Mouse (Mus musculus) liver, adult (tissue): ENCODE measurements around the gene Cklf.
"Not testable (repeated sequence)": the region's sequence is repeated elsewhere in the genome, so short reads cannot be mapped to it uniquely, and the experiment has no call there.

Experiments used
- GATA4 ChIP-seq: IDR thresholded peaks from 2 replicates; pipeline ENCODE4 v1.6.1; 2014; ENCODE audit warnings: mild to moderate bottlenecking, low read length; ENCODE audit not compliant: insufficient replicate concordance

The Cklf gene

DNA sequence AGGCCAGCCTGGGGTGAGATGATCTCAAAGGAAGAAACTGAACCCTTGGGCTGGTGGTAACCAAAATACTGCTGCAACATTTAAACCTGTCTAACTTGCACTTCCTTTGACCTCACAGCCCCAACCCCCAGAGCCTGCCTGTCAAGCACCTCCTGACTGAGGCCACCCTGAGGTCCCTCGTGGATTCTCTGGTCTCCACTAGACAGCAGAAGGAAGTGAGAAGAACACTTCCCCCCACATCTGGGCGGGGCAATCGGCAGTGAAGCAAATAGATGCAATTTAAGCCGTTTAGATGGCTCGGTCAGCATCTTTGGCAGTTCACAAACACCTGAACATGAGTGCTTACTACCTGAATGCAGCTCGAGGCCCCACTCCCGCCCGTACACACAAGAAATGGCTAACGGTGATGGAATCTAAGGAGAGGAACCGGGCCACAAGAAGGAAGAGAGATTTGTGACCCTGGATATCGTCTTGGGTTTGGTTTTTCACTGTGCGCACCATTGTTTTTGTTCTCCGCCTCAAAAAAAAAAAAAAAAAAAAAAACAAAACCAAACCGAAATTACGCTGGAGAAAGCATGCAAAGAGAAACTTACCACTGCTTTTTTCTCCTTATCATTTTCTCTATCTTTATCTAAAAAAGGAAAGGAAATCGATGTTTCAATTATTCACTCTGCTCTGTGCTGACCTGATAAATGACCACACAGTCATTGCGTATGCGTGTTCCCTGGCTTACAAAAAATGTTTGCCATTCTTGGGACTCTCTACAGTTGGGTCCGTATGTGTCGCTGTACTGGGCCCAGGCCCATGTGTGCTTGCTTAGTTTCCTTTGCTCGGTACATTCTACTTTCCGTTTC is 3.4 kb upstream of the Cklf start:
- no peak for TF ChIP-seq GATA4

DNA sequence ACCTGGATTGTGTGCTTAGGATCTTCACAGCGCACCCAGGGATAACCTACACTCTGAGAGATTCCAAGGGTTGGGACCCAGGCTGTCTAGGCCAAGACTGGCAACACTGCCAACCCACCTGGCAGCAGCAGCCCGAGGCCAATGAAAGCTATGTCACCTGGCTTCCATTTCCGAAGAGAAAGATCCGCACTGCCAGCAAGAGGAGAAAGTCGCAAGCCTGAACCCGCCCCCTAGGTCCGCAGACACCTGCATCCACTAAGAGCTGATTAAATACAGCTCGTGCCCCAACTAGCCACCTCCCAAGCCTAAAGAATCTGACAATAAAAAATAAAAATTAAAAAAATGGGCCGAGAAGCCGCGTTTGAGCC is 2.8 kb upstream of the Cklf start:
- no peak for TF ChIP-seq GATA4

DNA sequence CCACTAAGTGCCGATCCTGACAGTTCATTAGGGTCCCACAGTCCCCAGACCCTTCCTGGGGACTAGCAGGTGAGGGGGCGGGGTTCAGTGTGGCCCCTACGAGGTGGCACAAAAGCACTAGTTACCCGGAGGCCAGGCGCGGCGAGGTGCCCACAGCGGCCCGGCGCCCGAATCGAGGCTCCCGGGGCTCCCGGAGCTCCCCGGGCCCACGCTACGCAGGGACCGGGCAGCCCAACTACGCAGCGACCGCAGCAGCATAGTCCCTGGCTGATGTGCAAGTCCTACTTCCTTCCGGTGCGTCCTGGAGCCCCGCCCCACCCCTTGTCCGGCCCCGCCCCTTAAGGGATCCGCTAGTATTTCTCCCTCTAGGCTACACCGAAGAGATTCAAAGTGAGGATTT is 2.4 kb upstream of the Cklf start, which contains the start of gene Tk2:
Gene Tk2, minus strand, starts transcription at position 283 of the 400 bp plus-strand sequence.
- TF ChIP-seq GATA4, result no peak

DNA sequence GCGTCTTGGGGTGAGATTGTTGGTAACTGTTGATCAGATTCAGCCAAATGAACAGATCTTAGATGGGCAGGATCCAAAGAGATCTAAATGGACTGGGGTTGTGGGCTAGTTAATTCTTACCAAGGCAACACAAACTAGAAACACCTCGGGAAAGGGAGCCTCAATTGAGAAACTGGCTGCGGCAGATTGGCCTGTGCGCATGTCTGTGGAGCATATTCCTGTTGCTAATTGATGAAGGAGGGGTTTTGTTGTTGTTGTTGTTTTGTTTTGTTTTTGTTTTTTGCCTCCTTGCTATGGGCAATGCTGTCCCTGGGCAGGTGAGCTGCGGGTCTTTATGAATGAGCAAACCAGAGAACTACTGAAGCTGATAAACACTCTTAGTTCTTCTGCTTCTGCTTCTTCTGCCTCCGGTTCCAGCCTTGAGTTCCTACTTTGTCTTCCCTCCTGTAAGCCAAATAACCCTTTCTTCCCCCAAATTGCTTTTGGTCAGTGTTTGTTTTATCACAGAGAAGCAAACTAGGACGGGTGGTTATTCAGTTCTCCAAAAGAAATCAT is 1.1 kb upstream of the Cklf start:
- no peak for TF ChIP-seq GATA4

DNA sequence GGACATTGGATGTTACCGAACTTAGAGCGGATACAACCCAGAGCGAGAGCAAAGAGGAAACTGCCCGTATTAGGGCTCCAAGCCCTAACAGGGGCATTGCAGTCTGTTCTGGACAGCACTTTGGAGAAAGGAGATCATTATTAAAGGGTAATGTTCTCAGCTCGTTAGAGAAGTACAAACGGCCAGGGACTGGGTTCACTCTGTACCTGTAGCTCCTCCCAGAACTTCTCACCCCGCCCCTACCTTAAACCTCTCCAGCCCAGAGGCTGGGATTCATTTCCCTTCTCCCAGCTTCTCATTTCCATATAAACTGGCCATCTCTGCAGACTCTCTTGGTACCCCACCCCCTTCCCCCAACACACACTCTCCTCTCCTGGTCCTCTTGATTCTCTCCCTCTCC is 800 bp downstream of the Cklf start:
- no peak for TF ChIP-seq GATA4

DNA sequence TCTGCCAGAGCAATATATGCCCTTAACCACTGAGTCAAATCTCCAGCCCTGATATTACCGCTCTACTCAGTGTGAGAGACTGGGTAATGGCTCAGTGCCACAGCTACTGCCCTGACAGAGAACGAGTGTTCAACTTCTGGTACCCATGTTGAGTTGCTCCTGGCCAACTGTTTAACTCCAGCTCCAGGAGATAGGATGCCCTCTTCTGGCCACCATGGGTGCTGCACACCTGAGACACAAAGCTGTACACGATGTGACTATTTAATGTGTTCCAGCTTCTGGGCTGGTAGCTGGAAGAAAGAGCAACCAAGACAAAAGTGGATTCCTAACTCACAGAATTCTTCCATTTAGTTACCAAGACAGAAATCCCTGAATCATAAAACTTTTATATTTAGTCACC is 2.4 kb downstream of the Cklf start:
- no peak for TF ChIP-seq GATA4

DNA sequence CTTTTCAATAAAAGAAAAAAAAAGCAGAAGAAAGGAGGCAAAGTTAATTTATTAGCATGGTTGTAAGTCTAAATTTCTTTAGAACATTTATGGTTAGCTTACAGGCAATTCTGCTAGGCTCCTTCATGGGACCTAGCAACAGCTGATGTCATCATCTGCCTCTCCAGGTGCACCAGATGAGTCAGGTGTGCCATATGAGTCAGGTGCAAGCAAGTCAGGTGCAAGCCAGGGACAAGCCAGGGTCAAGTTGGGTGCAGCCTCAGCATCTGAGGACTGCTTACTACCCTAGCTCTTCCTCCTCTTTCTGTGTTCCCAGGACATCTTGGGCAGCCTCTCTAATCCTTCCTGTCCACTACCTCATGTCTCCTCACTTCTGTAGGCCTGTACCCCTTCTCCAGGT is 17.7 kb downstream of the Cklf start:
- no peak for TF ChIP-seq GATA4

DNA sequence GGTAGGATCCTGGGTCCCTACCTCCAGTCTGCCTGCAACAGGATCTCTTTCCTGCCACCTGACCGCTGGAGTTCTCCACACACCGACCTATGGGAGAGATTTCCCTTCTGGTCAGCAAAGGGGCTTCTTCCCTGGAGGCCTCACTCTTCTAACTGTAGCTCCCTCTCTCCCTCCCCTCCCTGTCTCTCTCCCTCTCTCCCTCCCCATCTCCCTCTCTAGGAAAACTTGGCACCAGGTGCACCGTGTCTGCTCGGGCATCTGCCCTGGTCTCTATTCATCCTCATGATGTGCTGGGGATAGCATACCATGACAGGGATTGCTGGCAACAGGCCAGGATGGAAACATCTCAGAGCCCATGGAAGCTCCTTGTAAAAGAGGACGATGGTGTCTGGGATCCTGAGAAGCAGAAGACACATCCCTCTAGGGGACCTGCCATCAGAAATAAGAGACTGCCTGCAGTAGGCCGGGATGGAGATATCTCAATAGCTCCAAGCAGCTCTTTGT is 18.3 kb downstream of the Cklf start:
- TF ChIP-seq GATA4, result no peak

DNA sequence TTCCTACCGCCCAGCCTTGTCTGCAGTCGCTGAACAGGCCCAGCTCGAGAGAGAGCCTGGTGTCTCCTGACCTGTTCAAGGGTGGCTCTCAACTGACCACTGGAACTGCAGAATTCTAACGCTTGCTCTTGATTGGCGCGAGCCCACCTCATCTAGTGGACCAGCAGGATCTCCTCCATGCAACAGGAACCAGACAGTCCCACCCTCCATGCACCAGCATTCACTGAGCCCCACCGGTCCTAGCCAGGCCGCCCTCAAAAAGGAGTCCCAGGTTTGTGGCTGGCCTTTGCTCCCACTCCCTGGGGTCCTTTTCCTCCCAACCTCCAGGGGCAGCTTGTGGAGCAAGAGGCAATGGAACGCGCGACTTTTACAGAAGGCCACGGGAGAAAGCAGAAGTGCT is 42.4 kb downstream of the Cklf start, which contains the start of gene Cmtm2a:
Gene Cmtm2a, minus strand, starts transcription at position 101 of the 400 bp plus-strand sequence.
- TF ChIP-seq GATA4, result not testable (repeated sequence)

DNA sequence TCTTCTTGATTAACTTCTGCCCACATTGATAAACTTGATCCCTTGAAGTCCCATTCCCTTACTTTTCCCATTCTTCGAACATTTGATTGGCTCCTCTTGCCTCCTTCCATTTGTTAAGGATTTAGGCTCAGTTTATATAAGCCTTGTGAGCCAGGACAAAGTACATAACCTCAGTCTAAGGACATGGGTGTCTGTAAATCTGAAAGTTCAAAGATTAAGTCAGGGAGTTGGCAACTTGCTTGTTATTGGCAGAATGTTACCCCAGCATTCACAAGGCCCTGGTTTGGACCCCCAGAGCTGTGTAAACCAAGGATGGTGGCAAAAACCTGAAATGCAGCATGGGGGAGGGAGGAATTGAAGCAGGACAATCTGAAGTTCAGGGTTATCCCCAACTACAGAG is 43.7 kb downstream of the Cklf start:
- TF ChIP-seq GATA4, result no peak

DNA sequence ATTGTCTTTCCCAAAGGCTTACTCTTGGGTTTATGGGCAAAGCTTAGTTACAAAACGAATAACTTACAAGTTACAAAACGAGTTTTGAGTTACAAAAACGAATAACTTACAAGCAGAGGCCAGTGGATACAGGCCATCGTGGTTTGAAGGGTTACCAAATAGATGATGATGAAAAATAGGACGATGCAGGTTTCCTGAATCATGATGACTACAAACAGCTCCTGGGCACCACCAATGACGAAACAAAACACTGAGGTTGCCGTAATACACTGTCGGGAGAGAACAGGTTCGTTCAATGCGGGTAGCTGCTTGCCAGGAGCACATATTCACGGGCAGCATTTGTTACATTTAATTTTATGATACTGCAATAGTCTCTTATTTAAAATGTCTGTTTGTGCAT is 54.3 kb downstream of the Cklf start:
- TF ChIP-seq GATA4, result no peak

DNA sequence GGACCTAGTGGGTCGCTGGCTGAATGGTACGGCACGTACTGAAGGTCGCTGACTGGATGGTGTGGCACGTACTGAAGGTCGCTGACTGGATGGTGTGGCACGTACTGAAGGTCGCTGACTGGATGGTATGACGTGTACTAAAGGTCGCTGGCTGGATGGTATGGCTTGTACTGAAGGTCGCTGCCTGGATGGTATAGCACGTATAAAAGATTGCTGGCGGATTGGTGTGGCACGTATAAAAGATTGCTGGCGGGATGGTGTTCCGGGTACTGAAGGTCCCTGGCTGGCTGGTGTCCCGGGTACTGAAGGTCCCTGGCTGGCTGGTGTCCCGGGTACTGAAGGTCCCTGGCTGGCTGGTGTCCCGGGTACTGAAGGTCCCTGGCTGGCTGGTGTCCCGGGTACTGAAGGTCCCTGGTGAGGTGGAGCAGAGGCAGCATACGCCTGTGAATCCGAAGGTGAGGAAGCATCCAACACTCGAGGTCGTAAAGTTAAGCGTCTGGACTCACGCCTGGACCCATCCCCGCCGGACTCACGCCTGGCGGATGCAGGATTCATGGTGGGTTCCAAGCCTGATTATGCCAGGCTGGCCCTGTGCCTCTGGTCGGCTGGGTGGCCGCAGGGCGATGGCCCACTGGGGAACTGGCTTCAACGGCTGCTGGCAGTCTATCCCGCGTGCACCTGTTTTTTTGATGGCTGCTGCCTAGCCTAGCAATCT is 58.9 kb downstream of the Cklf start, which contains the start of the genes Gm45711 and Cmtm1:
Gene Gm45711, minus strand, starts transcription at position 641 of the 715 bp plus-strand sequence.
Gene Cmtm1, minus strand, starts transcription at position 705 of the 715 bp plus-strand sequence.
- TF ChIP-seq GATA4, result not testable (repeated sequence)

DNA sequence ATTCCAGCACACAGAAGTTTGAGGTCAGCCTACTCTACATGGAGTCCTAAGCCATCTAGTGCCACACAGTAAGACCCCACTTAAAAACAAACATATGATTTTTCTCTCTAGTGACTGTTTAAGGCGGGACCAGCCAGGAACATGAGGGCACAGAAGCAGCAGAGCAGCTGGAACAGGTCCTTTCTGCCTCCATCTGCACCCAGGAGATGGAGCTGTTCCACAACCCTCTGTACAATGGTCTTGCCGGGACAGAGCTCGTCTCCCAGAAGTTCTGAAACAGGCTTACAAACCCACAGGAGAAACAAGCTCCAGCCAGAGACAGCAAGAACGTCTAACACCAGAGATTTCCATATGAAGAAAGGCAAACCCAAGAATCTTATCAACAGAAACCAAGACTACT is 62.6 kb downstream of the Cklf start:
- TF ChIP-seq GATA4, result no peak
